Mouse (Mus musculus): Measurements from ENCODE around the gene U2af2.

The U2af2 gene

GRCm38 (mm10) chr7:5037467-5037866, 24.5 kb upstream of the U2af2 start:
- DNase-seq (ENCODE audit: low read depth, low spot score): no peak

- DNase-seq (ENCODE audit: low read depth, low spot score): peak; percentile 80
These were observed 23.7 kb upstream of the U2af2 start, which contains the start of gene Zfp784 for GRCm38 (mm10) chr7:5038109-5038732. Gene Zfp784 (minus strand): TSS chr7:5038446.

GRCm38 (mm10) chr7:5038940-5039339, 23.0 kb upstream of the U2af2 start:
- no peak for DNase-seq (ENCODE audit: low read depth, low spot score)

GRCm38 (mm10) chr7:5044981-5045380, 17.0 kb upstream of the U2af2 start:
- no peak for DNase-seq (ENCODE audit: low read depth, low spot score)

GRCm38 (mm10) chr7:5046112-5046511, 15.8 kb upstream of the U2af2 start:
- no peak for DNase-seq (ENCODE audit: low read depth, low spot score)

GRCm38 (mm10) chr7:5047313-5047712, 14.6 kb upstream of the U2af2 start:
- no peak for DNase-seq (ENCODE audit: low read depth, low spot score)

GRCm38 (mm10) chr7:5051193-5052192, 10.4 kb upstream of the U2af2 start, which contains the start of gene Zfp580:
Gene Zfp580 (plus strand): TSS chr7:5051538.
- peak; percentile 45 for DNase-seq (ENCODE audit: low read depth, low spot score)

GRCm38 (mm10) chr7:5052438-5052837, 9.5 kb upstream of the U2af2 start:
- DNase-seq (ENCODE audit: low read depth, low spot score): no peak

- no peak for DNase-seq (ENCODE audit: low read depth, low spot score)
These were observed 9.0 kb upstream of the U2af2 start for GRCm38 (mm10) chr7:5052931-5053343.

GRCm38 (mm10) chr7:5053456-5054179, 8.3 kb upstream of the U2af2 start:
- no peak for DNase-seq (ENCODE audit: low read depth, low spot score)

GRCm38 (mm10) chr7:5056651-5057263, 5.2 kb upstream of the U2af2 start:
- DNase-seq (ENCODE audit: low read depth, low spot score): no peak

GRCm38 (mm10) chr7:5057381-5057780, 4.6 kb upstream of the U2af2 start:
- DNase-seq (ENCODE audit: low read depth, low spot score): no peak

- DNase-seq (ENCODE audit: low read depth, low spot score): no peak
These were observed 4.1 kb upstream of the U2af2 start for GRCm38 (mm10) chr7:5057804-5058203.

- no peak for DNase-seq (ENCODE audit: low read depth, low spot score)
These were observed 3.3 kb upstream of the U2af2 start for GRCm38 (mm10) chr7:5058631-5059030.

- no peak for DNase-seq (ENCODE audit: low read depth, low spot score)
These were observed 2.5 kb upstream of the U2af2 start for GRCm38 (mm10) chr7:5059421-5059820.

- no peak for DNase-seq (ENCODE audit: low read depth, low spot score)
These were observed 1.7 kb upstream of the U2af2 start for GRCm38 (mm10) chr7:5060239-5060731.

GRCm38 (mm10) chr7:5060944-5061773, 784 bp upstream of the U2af2 start:
- DNase-seq (ENCODE audit: low read depth, low spot score): peak; percentile 91

GRCm38 (mm10) chr7:5062360-5063001, 538 bp downstream of the U2af2 start:
- no peak for DNase-seq (ENCODE audit: low read depth, low spot score)

GRCm38 (mm10) chr7:5064886-5065285, 2.9 kb downstream of the U2af2 start:
- no peak for DNase-seq (ENCODE audit: low read depth, low spot score)

- no peak for DNase-seq (ENCODE audit: low read depth, low spot score)
These were observed 11.6 kb downstream of the U2af2 start for GRCm38 (mm10) chr7:5073586-5073985.

Measured in WW6 (cell line).